Mouse (Mus musculus) macrophage (primary cell): ENCODE data around the gene Smc3. TPM values are rescaled to one million over a fixed set of nuclear protein-coding genes. Genes with fewer than 3 reads are reported as not detected.
"Not testable (repeated sequence)": the region's sequence is repeated elsewhere in the genome, so short reads cannot be mapped to it uniquely, and the experiment has no call there.

Source experiments
- H3K27ac ChIP-seq: fragments of 350-480 bp; formaldehyde crosslinking; 2 replicates; pipeline ENCODE4 v1.9.0; 2021
- H3K36me3 ChIP-seq: fragments of 350-480 bp; formaldehyde crosslinking; 2 replicates; pipeline ENCODE4 v1.9.0; 2021; ENCODE audit errors: inconsistent target
- H3K4me3 ChIP-seq: fragments of 350-480 bp; formaldehyde crosslinking; 2 replicates; pipeline ENCODE4 v1.9.0; 2021; ENCODE audit errors: inconsistent target
- H3K79me2 ChIP-seq: fragments of 350-480 bp; formaldehyde crosslinking; 2 replicates; pipeline ENCODE4 v1.9.0; 2021; ENCODE audit errors: inconsistent target
- WGBS: methylation state at CpG from one replicate; pipeline ENCODE4 v1.1.7; 2026; ENCODE audit warnings: inconsistent platforms; ENCODE audit not compliant: missing documents; 5-methylcytosine and 5-hydroxymethylcytosine counted together
- polyA plus RNA-seq: library from polyadenylated mRNA; stranded (reverse); fragments of 250-400 nt; gene quantifications from 3 replicates; pipeline ENCODE4 v1.2.4, GENCODE M21; 2018; ENCODE audit warnings: inconsistent platforms

The Smc3 gene
- polyA plus RNA-seq, 1 experiment from 2014 or later, result 35.2 TPM

DNA sequence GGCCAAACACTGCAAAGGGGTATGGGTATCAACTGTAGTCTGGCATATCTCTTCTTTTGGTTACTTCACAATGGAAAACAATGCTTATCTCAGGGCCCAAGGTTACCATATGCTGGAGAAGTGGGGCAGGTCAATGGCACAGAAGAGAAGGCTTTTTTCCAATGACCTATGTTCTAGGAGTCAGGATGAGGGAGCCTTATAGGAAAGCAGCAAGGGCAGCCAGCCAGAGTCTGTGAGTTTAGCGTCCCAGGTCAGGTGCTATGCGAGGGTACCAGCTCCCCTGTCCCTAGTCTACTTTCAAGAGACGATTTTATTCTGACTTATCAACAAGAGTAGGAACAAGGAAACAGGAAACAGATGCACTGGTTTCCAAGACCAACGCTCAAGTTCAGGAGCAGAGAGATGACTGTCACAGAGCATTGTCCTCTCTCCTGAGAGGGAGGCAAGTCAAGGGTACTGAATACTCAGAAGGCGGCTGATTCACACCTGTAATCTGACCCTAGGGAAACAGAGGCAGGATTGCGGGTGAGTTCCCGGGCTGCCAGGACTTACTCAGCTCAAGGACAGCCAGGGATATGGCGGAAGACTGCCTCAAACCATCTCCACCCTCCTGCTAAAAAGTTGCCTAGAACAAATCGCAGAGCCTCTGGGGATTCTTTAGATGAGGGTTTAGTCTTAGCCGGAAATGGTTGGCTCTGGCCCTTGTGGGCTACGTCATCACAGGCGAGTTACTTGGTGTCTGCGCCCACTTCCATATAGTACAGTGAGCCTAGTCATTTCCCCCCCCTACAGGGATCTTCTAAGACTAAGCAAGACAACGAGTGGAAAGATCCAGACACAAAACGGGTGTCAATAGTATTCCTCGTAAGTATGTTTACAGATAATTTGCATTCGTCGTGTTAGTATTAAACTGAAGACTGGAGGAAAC, 28.4 kb upstream of the Smc3 start:
- Histone ChIP-seq H3K27ac (no peak overlapping the region), H3K36me3 (no peaks in the 10 kb centered on the region), H3K4me3 (no peak overlapping the region), H3K79me2 (no peaks in the 10 kb centered on the region)
- WGBS, result 45% methylated on average over 18 of the region's 18 CpGs

DNA sequence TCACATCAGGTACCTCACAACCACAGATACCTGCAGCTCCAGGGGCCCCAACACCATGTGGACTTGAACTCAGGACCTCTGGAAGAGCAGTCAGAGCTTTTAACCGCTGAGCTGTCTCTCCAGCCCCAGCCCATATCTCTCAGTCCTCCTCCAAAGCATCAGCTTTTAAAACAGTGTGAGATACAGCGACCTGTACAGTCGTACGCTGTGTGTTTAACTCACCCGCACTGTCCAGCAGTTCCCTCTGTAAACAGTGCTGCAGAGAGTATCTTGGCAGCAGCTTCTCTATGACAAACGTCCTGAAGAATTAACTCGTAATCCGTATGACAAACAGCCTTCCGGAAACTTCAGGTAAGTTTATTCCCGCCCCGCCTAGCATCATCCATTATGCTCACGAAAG, 27.6 kb upstream of the Smc3 start:
- no peaks in the 10 kb centered on the region for H3K79me2 ChIP-seq
- H3K4me3 ChIP-seq, result no peak overlapping the region
- no peak overlapping the region for H3K27ac ChIP-seq
- WGBS, result 96% methylated on average over 12 of the region's 12 CpGs
- no peaks in the 10 kb centered on the region for H3K36me3 ChIP-seq

DNA sequence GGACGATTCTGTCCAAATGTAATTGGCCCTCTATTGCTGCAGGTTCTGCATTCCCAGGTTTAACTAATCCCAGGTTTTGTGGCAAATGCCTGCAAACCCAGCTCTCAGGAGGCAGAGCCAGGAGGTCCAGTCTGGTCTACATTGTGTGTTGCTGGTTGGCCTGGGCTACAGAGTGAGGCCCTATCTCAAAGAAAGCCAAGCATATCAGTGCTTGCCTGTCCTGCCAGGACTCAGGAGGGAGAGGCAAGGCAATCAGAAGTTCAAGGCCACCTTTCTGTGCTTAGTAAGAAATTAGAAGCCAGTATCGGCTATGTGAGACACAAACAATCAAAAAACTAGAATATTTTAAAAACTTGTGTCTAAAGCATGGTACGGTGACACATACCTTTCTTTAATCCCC, 27.0 kb upstream of the Smc3 start:
- Histone ChIP-seq H3K79me2 (no peaks in the 10 kb centered on the region), H3K4me3 (no peak overlapping the region), H3K36me3 (no peaks in the 10 kb centered on the region), H3K27ac (no peak overlapping the region)
- whole genome bisulfite sequencing, result 92% methylated on average over 3 of the region's 3 CpGs

GRCm38 (mm10) chr19:53574131-53574530, 26.1 kb upstream of the Smc3 start:
- Histone ChIP-seq H3K4me3 (no peak overlapping the region), H3K79me2 (no peaks in the 10 kb centered on the region), H3K36me3 (no peaks in the 10 kb centered on the region), H3K27ac (no peak overlapping the region)
- 92% methylated on average over 7 of the region's 8 CpGs for WGBS

DNA sequence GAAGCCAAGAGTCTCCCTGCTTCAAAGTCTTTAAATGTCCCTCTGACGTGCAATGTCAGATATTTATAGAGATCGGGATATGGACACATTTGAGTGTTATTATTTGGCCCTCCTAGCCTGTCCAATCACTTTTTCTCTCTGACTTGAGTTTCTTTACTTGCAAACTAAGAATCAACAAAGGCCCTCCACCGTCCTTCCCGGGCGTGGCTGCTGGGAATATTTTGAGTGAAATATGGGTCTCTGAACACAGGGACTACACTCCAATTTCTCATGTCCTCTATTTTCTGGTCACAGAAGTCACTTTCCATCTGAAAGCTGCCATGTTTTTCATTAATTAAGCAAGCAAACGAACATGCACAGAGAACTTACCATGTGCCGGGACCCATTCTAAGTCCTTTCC, 25.7 kb upstream of the Smc3 start:
- Histone ChIP-seq H3K36me3 (no peaks in the 10 kb centered on the region), H3K4me3 (no peak overlapping the region), H3K27ac (no peak overlapping the region), H3K79me2 (no peaks in the 10 kb centered on the region)
- WGBS, result 95% methylated on average over 7 of the region's 7 CpGs

GRCm38 (mm10) chr19:53575296-53576010, 24.7 kb upstream of the Smc3 start:
- H3K4me3 ChIP-seq, result no peak overlapping the region
- WGBS, result 89% methylated on average over 4 of the region's 4 CpGs

DNA sequence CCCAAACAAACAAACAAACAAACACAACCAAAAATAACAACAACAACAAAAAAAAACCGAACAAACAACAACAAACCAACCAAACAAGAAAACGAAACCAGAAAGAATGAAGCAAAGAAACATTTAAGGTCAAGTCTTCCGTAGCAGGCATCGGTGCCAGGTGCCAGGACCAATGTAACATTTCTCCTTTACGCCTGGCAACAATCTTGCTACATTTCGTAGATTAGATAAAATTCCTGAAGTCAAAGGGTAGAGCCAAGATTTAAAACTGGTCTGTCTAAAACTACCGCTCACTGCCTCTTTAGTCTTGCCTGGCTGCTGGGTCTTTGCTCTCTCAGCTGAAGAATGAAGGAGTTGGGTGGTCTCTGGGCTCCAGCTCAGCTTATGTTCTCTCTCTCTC, 24.1 kb upstream of the Smc3 start:
- no peaks in the 10 kb centered on the region for H3K79me2 ChIP-seq
- H3K36me3 ChIP-seq, result no peaks in the 10 kb centered on the region
- H3K4me3 ChIP-seq, result no peak overlapping the region
- 96% methylated on average over 7 of the region's 7 CpGs for WGBS
- H3K27ac ChIP-seq, result no peak overlapping the region

More at GRCm38 (mm10) chr19:53575296-53576010, 24.7 kb upstream of the Smc3 start:
- Histone ChIP-seq H3K27ac (no peak overlapping the region), H3K79me2 (no peaks in the 10 kb centered on the region), H3K36me3 (no peaks in the 10 kb centered on the region)

GRCm38 (mm10) chr19:53577025-53577800, 23.0 kb upstream of the Smc3 start:
- WGBS, result 94% methylated on average over 11 of the region's 11 CpGs
- Histone ChIP-seq H3K4me3 (no peak overlapping the region), H3K27ac (no peak overlapping the region), H3K79me2 (no peaks in the 10 kb centered on the region), H3K36me3 (no peaks in the 10 kb centered on the region)

DNA sequence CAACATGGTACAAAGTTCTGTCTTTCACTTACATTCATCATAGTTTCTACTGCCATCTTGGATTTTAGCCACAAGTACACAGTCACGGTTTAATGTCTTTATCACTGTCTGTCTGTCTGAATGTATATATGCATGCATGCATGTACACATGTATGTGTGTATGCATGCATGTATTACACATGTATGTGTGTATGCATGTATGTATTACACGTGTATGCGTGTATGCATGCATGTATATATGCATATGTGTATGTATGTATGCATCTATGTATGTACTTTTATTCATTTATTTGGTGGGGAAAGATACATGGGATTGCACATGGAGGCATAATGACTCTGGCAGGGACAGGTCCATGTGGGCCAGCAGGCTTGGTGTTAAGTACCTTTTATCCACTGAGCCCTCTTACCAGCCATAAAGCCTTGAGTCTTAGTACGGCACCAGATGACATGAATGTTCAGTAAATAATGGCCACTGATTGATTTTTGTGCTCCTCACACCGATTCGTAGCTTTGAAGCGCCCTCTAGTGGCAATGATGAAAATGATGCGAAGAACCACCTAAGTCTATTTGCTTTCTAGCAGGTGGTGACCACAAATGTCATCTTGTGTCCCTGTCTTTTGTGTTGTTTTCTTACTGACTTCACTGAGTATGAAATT, 21.5 kb upstream of the Smc3 start:
- no peak overlapping the region for H3K4me3 ChIP-seq
- no peaks in the 10 kb centered on the region for H3K36me3 ChIP-seq
- H3K79me2 ChIP-seq, result no peaks in the 10 kb centered on the region
- no peak overlapping the region for H3K27ac ChIP-seq
- WGBS, result 21% methylated on average over 8 of the region's 8 CpGs

GRCm38 (mm10) chr19:53580271-53580670, 19.9 kb upstream of the Smc3 start:
- not testable (repeated sequence) for H3K79me2 ChIP-seq, H3K36me3 ChIP-seq, H3K27ac ChIP-seq, H3K4me3 ChIP-seq
- WGBS, result 93% methylated on average over 8 of the region's 8 CpGs

DNA sequence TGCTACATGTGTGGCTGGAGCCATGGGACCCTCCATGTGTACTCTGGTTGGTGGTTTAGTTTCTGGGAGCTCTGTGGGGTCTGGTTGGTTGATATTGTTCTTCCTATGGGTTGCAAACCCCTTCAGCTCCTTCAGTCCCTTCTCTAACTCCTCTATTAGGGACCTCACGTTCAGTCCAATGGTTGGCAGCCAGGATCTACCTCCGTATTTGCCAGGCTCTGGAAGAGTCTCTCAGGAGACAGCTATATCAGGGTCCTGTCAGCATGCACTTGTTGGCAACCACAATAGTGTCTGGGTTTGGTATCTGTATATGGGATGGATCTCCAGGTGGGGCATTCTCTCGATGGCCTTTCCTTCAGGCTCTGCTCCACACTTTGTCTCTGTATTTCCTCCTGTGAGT, 12.5 kb upstream of the Smc3 start:
- not testable (repeated sequence) for H3K36me3 ChIP-seq, H3K79me2 ChIP-seq
- WGBS, result 94% methylated on average over 3 of the region's 3 CpGs

DNA sequence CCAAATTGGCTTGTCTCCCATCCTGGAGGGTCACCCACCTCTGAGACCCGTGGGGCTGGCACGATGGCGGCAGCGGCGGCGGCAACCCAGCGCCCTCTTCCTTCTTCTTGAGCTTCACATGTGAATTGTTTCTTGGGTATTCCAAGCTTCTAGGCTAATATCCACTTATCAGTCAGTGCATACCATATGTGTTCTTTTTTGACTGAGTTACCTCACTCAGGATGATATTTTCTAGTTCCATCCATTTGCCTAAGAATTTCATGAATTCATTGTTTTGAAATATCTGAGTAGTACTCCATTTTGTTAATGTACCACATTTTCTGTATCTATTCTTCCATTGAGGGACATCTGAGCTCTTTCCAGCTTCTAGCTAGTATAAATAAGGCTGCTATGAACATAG, 11.2 kb upstream of the Smc3 start, which contains the start of gene Nutf2-ps1:
Gene Nutf2-ps1, minus strand, starts transcription at position 101 of the 400 bp plus-strand sequence.
- H3K4me3 ChIP-seq, H3K27ac ChIP-seq, H3K36me3 ChIP-seq, H3K79me2 ChIP-seq: not testable (repeated sequence)
- 100% methylated on average over 1 of the region's 7 CpGs for WGBS

More for the DNA sequence above, 12.5 kb upstream of the Smc3 start:
- not testable (repeated sequence) for H3K27ac ChIP-seq, H3K4me3 ChIP-seq

- no peak overlapping the region for H3K4me3 ChIP-seq
- H3K36me3 ChIP-seq, result no peaks in the 10 kb centered on the region
- H3K79me2 ChIP-seq, result peaks cover 12% of the 10 kb centered on the region
- H3K27ac ChIP-seq, result no peak overlapping the region
- WGBS, result 83% methylated on average over 7 of the region's 7 CpGs
These were observed 3.3 kb upstream of the Smc3 start for GRCm38 (mm10) chr19:53596723-53597474.
